Mouse (Mus musculus) stomach, embryonic 15.5 days (tissue): ENCODE results near the gene Mrps2. TPM values are rescaled to one million over a fixed set of nuclear protein-coding genes. Genes with fewer than 3 reads are reported as not detected.

ENCODE experiments used
- ATAC-seq: fragments of 200-750 bp; cut with Nextera tagmentation; 2 replicates; pipeline ENCODE4 v1.8.0; 2017; ENCODE audit warnings: low read depth, moderate number of reproducible peaks, moderate TSS enrichment; ENCODE audit not compliant: insufficient read depth, low FRiP score
- H3K27ac ChIP-seq: fragments of 300-500 bp; sonication (generic); 2 replicates; pipeline ENCODE4 v1.5.1; 2015; ENCODE audit warnings: mild to moderate bottlenecking, inconsistent platforms
- H3K27me3 ChIP-seq: fragments of 300-500 bp; sonication (generic); replicated peaks from 2 replicates; pipeline ENCODE4 v1.6.1; 2015; ENCODE audit warnings: inconsistent platforms
- H3K36me3 ChIP-seq: fragments of 300-500 bp; sonication (generic); 2 replicates; pipeline ENCODE4 v1.6.1; 2015; ENCODE audit warnings: inconsistent platforms
- H3K4me1 ChIP-seq: fragments of 300-500 bp; sonication (generic); 2 replicates; pipeline ENCODE4 v1.6.1; 2015; ENCODE audit warnings: inconsistent platforms
- H3K4me2 ChIP-seq: fragments of 300-500 bp; sonication (generic); 2 replicates; pipeline ENCODE4 v1.6.1; 2015; ENCODE audit warnings: mild to moderate bottlenecking, inconsistent platforms
- H3K4me3 ChIP-seq: fragments of 300-500 bp; sonication (generic); replicated peaks from 2 replicates; pipeline ENCODE4 v1.5.1; 2015; ENCODE audit warnings: inconsistent platforms
- H3K9ac ChIP-seq: fragments of 300-500 bp; sonication (generic); 2 replicates; pipeline ENCODE4 v1.6.1; 2015; ENCODE audit warnings: inconsistent platforms
- H3K9me3 ChIP-seq: fragments of 300-500 bp; sonication (generic); 2 replicates; pipeline ENCODE4 v1.6.1; 2016; ENCODE audit warnings: inconsistent platforms
- WGBS: fragments of 180-500 bp; shearing (Covaris S2); methylation state at CpG from one replicate; pipeline ENCODE4 v1.1.7; 2015; 5-methylcytosine and 5-hydroxymethylcytosine counted together
- polyA plus RNA-seq: library from polyadenylated mRNA; unstranded; fragments of >200 nt; fragmentation: Nextera tagmentation; extraction: Ambion mirVana; gene quantifications from 2 replicates; pipeline ENCODE4 v1.2.1, GENCODE M21; 2015

The Mrps2 gene
- polyA plus RNA-seq, 1 experiment from 2014 or later = 51.8 TPM

- 64% methylated on average over 20 of the region's 20 CpGs for WGBS
- ATAC-seq = peak; percentile 22; the same call in 1 of the 2 replicates
- no peaks in the 10 kb centered on the region for H3K27me3 ChIP-seq
- H3K4me2 ChIP-seq = no peak overlapping the region
- H3K9ac ChIP-seq = no peak overlapping the region
- H3K4me1 ChIP-seq = no peaks in the 10 kb centered on the region
- peak overlapping the region; percentile 21; the same call in 1 of the 2 replicates for H3K4me3 ChIP-seq
- H3K36me3 ChIP-seq = no peaks in the 10 kb centered on the region
- no peaks in the 10 kb centered on the region for H3K9me3 ChIP-seq
- H3K27ac ChIP-seq = 0 out of 2 replicates have a peak overlapping the region, but pooled peaks have one; percentile 2
Observed at GRCm38 (mm10) chr2:28479208-28480204, 11.6 kb downstream of the Mrps2 start.

GRCm38 (mm10) chr2:28483861-28484260 lies 16.0 kb downstream of the Mrps2 start:
- Histone ChIP-seq H3K27me3 (no peaks in the 10 kb centered on the region), H3K36me3 (no peaks in the 10 kb centered on the region), H3K4me2 (no peak overlapping the region), H3K4me3 (no peak overlapping the region), H3K27ac (no peak overlapping the region), H3K9me3 (no peaks in the 10 kb centered on the region), H3K9ac (no peak overlapping the region), H3K4me1 (no peaks in the 10 kb centered on the region)
- 59% methylated on average over 2 of the region's 2 CpGs for WGBS
- ATAC-seq = no peak

GRCm38 (mm10) chr2:28494521-28494920 lies 26.7 kb downstream of the Mrps2 start:
- no peaks in the 10 kb centered on the region for H3K36me3 ChIP-seq
- H3K4me1 ChIP-seq = peaks cover 14% of the 10 kb centered on the region
- H3K27ac ChIP-seq = no peak overlapping the region
- 72% methylated on average over 2 of the region's 2 CpGs for WGBS
- no peaks in the 10 kb centered on the region for H3K9me3 ChIP-seq
- H3K4me2 ChIP-seq = no peak overlapping the region
- ATAC-seq = no peak
- no peak overlapping the region for H3K9ac ChIP-seq
- no peaks in the 10 kb centered on the region for H3K27me3 ChIP-seq
- H3K4me3 ChIP-seq = no peak overlapping the region

DNA sequence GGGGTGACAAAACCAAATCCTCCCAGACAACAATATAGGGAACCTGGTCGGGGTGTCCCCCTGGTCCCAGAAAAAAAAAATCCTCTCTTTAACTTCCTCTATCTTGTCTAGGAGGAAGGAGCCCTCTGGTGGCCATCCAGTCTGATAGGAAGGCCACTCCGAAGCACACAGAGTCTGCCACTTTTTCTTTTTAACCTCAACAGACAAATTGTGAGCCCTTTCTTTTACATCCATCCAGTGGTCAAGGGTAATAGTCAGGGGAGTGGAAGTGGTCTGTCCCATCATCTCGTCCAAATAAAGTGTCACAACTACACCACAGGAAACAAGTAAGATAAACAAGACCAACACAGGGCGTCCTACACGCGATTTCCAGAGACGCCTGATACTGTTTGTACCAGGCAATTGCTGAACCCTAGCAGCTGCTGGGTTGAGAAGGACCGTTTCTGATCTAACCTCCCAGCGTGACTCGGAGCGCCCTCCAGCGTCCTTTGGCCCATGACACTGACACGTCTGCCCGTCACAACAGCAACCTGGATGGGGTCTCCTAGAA lies 27.4 kb downstream of the Mrps2 start:
- H3K9me3 ChIP-seq = no peaks in the 10 kb centered on the region
- H3K4me2 ChIP-seq = peak overlapping the region; percentile 10; the same call in 1 of the 2 replicates
- no peak overlapping the region for H3K4me3 ChIP-seq
- 66% methylated on average over 14 of the region's 14 CpGs for WGBS
- no peaks in the 10 kb centered on the region for H3K36me3 ChIP-seq
- no peak for ATAC-seq
- H3K9ac ChIP-seq = no peak overlapping the region
- H3K27ac ChIP-seq = peak overlapping the region; percentile 73; the same call in 1 of the 2 replicates
- no peaks in the 10 kb centered on the region for H3K27me3 ChIP-seq
- peaks cover 14% of the 10 kb centered on the region for H3K4me1 ChIP-seq

- 78% methylated on average over 16 of the region's 16 CpGs for WGBS
- no peak overlapping the region for H3K4me3 ChIP-seq
- H3K4me1 ChIP-seq = peaks cover 14% of the 10 kb centered on the region
- ATAC-seq = no peak
- H3K9me3 ChIP-seq = no peaks in the 10 kb centered on the region
- H3K27me3 ChIP-seq = no peaks in the 10 kb centered on the region
- H3K27ac ChIP-seq = peak overlapping the region; percentile 73
- H3K9ac ChIP-seq = no peak overlapping the region
- no peaks in the 10 kb centered on the region for H3K36me3 ChIP-seq
- H3K4me2 ChIP-seq = peak overlapping the region; percentile 10; the same call in 1 of the 2 replicates
Observed at GRCm38 (mm10) chr2:28495801-28496595, 28.1 kb downstream of the Mrps2 start.

- H3K4me3 ChIP-seq = peak within 1 kb of the TSS; percentile 21; the same call in 1 of the 2 replicates
- H3K4me2 ChIP-seq = peak within 1 kb of the TSS; percentile 35
- no peaks in the 10 kb centered on the region for H3K27me3 ChIP-seq
- H3K4me1 ChIP-seq = peaks cover 14% of the 10 kb centered on the region
- 46% methylated on average over 5 of the region's 5 CpGs for WGBS
- ATAC-seq = no peak; the same call in 1 of the 2 replicates
- H3K9ac ChIP-seq = no peak within 1 kb of the TSS
- no peaks in the 10 kb centered on the region for H3K36me3 ChIP-seq
- peak within 1 kb of the TSS; percentile 73 for H3K27ac ChIP-seq
- no peaks in the 10 kb centered on the region for H3K9me3 ChIP-seq
Observed at GRCm38 (mm10) chr2:28496671-28497070, 28.8 kb downstream of the Mrps2 start, which contains the start of gene Gbgt1. TSS of gene Gbgt1 (plus strand) at chr2:28496891.

DNA sequence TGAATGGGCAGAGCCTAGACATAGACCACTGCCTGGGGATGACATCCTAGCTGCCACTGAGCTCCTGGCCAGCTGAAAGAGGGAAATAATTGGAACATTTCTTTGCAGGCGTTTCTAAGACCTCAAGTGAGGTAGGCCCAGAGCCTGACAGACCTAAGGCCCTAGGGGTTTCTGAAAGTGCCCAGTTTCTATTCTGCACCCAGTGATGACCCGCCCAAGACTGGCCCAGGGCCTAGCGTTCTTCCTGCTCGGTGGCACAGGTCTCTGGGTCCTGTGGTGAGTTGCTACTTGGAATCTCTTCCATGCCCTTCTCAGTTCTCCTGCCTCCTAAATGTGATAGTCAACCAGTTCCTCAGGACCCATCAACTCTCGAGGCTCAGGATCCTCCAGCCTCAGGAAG lies 29.7 kb downstream of the Mrps2 start:
- no peaks in the 10 kb centered on the region for H3K36me3 ChIP-seq
- H3K27ac ChIP-seq = no peak overlapping the region
- H3K4me3 ChIP-seq = no peak overlapping the region
- no peaks in the 10 kb centered on the region for H3K27me3 ChIP-seq
- H3K9ac ChIP-seq = no peak overlapping the region
- H3K4me1 ChIP-seq = peaks cover 14% of the 10 kb centered on the region
- 81% methylated on average over 5 of the region's 5 CpGs for WGBS
- no peak overlapping the region for H3K4me2 ChIP-seq
- no peak for ATAC-seq
- H3K9me3 ChIP-seq = no peaks in the 10 kb centered on the region

GRCm38 (mm10) chr2:28498431-28498830 lies 30.6 kb downstream of the Mrps2 start:
- no peak overlapping the region for H3K4me2 ChIP-seq
- H3K4me3 ChIP-seq = no peak overlapping the region
- H3K4me1 ChIP-seq = peaks cover 14% of the 10 kb centered on the region
- no peaks in the 10 kb centered on the region for H3K36me3 ChIP-seq
- ATAC-seq = no peak
- no peaks in the 10 kb centered on the region for H3K27me3 ChIP-seq
- WGBS = 78% methylated on average over 4 of the region's 4 CpGs
- H3K27ac ChIP-seq = no peak overlapping the region
- H3K9me3 ChIP-seq = no peaks in the 10 kb centered on the region
- no peak overlapping the region for H3K9ac ChIP-seq

DNA sequence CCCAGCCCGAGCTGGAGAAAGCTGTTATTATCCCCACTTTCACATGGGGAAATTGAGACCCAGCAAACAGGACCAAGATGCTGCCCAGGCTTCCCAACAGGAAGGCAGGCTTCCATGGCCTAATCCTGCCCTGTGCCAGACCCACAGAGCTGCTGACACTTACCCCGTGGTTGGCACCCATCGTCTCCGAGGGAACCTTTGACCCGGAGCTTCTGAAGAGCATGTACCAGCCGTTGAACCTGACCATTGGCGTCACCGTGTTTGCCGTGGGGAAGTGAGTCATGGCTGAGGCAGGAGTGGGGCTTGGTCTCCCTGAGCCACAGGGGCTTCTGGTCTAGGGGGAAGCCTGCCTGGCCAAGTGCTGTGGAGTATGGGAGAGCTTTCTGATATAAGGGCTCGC lies 35.1 kb downstream of the Mrps2 start:
- Histone ChIP-seq H3K9me3 (no peaks in the 10 kb centered on the region), H3K27ac (no peak overlapping the region), H3K36me3 (no peaks in the 10 kb centered on the region), H3K27me3 (no peaks in the 10 kb centered on the region), H3K9ac (no peak overlapping the region), H3K4me3 (no peak overlapping the region), H3K4me2 (no peak overlapping the region), H3K4me1 (no peaks in the 10 kb centered on the region)
- no peak for ATAC-seq
- 79% methylated on average over 10 of the region's 10 CpGs for WGBS

DNA sequence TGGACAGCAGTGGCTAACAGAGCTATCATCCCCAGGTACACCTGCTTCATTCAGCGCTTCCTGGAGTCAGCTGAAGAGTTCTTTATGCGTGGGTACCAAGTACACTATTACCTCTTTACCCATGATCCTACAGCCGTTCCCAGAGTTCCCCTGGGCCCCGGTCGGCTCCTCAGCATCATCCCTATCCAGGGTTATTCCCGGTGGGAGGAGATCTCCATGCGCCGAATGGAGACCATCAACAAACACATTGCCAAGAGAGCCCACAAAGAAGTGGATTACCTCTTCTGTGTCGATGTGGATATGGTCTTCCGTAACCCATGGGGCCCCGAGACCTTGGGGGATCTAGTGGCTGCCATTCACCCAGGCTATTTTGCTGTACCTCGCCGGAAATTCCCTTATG lies 36.8 kb downstream of the Mrps2 start:
- ATAC-seq = no peak
- no peaks in the 10 kb centered on the region for H3K9me3 ChIP-seq
- H3K4me3 ChIP-seq = no peak overlapping the region
- no peak overlapping the region for H3K4me2 ChIP-seq
- WGBS = 91% methylated on average over 13 of the region's 13 CpGs
- H3K27me3 ChIP-seq = no peaks in the 10 kb centered on the region
- no peaks in the 10 kb centered on the region for H3K4me1 ChIP-seq
- no peak overlapping the region for H3K9ac ChIP-seq
- no peak overlapping the region for H3K27ac ChIP-seq
- no peaks in the 10 kb centered on the region for H3K36me3 ChIP-seq

DNA sequence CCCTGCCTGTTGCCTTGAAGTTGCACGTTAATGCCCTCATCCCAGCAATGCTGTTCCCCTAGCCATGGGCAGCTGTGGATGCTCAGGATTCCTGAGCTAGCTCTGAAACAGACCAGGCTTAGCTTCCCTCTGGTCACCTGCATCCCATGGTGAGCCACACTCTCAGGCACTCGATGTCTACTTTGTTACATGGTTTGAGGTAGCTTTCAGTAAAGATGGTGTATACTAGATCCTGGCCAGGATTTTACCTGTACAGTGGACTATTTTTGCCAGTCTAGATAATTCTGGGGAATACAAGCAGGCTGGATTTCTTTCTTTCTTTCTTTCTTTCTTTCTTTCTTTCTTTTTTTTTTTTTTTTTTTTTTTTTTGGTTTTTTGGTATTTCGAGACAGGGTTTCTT lies 37.9 kb downstream of the Mrps2 start, which contains the start of gene Gm10134:
Gene Gm10134, plus strand, starts transcription at position 301 of the 400 bp plus-strand sequence.
- no peaks in the 10 kb centered on the region for H3K4me1 ChIP-seq
- no peak within 1 kb of the TSS for H3K9ac ChIP-seq
- no peaks in the 10 kb centered on the region for H3K9me3 ChIP-seq
- H3K4me2 ChIP-seq = no peak within 1 kb of the TSS
- 71% methylated on average over 3 of the region's 3 CpGs for WGBS
- H3K36me3 ChIP-seq = no peaks in the 10 kb centered on the region
- H3K4me3 ChIP-seq = no peak within 1 kb of the TSS
- no peaks in the 10 kb centered on the region for H3K27me3 ChIP-seq
- H3K27ac ChIP-seq = no peak within 1 kb of the TSS
- ATAC-seq = no peak
